Mouse (Mus musculus) cortical plate, adult 2 months (tissue): ENCODE measurements around the gene Plet1.

Experiments
- CTCF ChIP-seq: fragments of 200-500 bp; IDR thresholded peaks from 2 replicates; pipeline ENCODE4 v1.5.1; 2011; ENCODE audit warnings: mild to moderate bottlenecking, control low read depth, low read length; ENCODE audit not compliant: insufficient read depth; ENCODE audit errors: extremely low read depth
- POLR2A ChIP-seq: fragments of 200-500 bp; IDR thresholded peaks from 2 replicates; pipeline ENCODE4 v1.6.1; 2011; ENCODE audit warnings: mild to moderate bottlenecking, low read length, control low read depth; ENCODE audit not compliant: insufficient read depth; ENCODE audit errors: extremely low read depth

DNA sequence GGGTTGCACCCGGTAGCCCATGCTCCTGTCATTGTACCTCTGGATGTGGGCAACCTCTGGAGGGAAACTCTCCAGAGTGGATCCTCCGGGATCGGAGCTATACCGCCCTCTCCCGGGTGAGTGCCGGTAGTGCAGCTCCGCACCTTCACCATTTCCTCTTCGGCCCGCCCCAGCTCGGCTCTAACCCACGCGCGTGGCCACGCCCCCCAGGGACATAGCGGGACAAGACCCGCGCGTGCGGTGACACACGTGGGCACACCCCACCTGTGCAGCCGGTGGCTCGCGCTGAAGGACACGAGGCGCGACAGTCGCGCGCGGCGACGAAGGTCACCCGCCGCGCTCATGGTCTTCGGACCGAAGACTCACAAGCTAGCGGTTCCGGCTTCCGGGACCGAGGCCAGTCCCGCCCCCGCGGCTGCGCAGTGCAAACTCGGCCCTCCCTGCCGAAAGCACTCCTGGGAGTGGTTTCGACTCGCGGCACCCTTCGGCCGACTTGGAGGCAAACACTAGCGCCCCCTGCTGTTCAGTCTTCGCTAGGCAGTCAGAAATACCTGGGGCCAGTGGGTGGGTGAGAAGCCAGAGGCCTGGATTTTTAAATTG, 34.1 kb downstream of the Plet1 start, which contains the start of gene Pts:
- peak; percentile 75 for TF ChIP-seq POLR2A
- TF ChIP-seq CTCF: peak; percentile 80
